Mouse (Mus musculus) thymus, postnatal 36 days (tissue): ENCODE results near the gene Tmem196.

ENCODE experiments used
- DNase-seq, 2 experiments: peaks; one replicate each; pipeline ENCODE4 v3.0.0; 2022; ENCODE audit warnings: mixed read lengths in 2 of 2

Tmem196 gene

GRCm38 (mm10) chr12:119945589-119946310 is at the start of gene Tmem196:
TSS of gene Tmem196 (plus strand) at chr12:119945822.
- DNase-seq: no peak

GRCm38 (mm10) chr12:119946311-119946692 is 680 bp downstream of the Tmem196 start:
- DNase-seq: no peak

GRCm38 (mm10) chr12:119957041-119957440 is 11.4 kb downstream of the Tmem196 start:
- no peak for DNase-seq

GRCm38 (mm10) chr12:119960730-119961129 is 15.1 kb downstream of the Tmem196 start:
- no peak for DNase-seq

GRCm38 (mm10) chr12:119965373-119965772 is 19.8 kb downstream of the Tmem196 start:
- DNase-seq: no peak

- DNase-seq: no peak
Measured at GRCm38 (mm10) chr12:119970068-119970467, 24.4 kb downstream of the Tmem196 start.

- DNase-seq: no peak
Measured at GRCm38 (mm10) chr12:119981731-119982130, 36.1 kb downstream of the Tmem196 start.

- DNase-seq: no peak
Measured at GRCm38 (mm10) chr12:119998267-119998666, 52.6 kb downstream of the Tmem196 start.

GRCm38 (mm10) chr12:120004280-120004679 is 58.7 kb downstream of the Tmem196 start:
- DNase-seq: no peak

- DNase-seq: no peak
Measured at GRCm38 (mm10) chr12:120014768-120015167, 69.1 kb downstream of the Tmem196 start.

GRCm38 (mm10) chr12:120015201-120015600 is 69.6 kb downstream of the Tmem196 start:
- no peak for DNase-seq

- DNase-seq: peak; percentile 18 to 66
Measured at GRCm38 (mm10) chr12:120028089-120028959, 82.7 kb downstream of the Tmem196 start.
